8 mouse cellular contexts compared by ENCODE assay signal in genomic region chr10:127262548-127263398, GRCm38 (mm10). TPM values are rescaled to one million over a fixed set of nuclear protein-coding genes. Genes with fewer than 3 reads are reported as not detected.
A peak's percentile ranks its signal among the peaks of the same experiment; 100 is the strongest.
DNase-seq lines count a peak whose midpoint lies in the region.

Gene Kif5a (minus strand): TSS chr10:127263348.

- H3K4me3 ChIP-seq in macrophage (ENCODE audit: inconsistent target) = peak within 1 kb of the TSS; percentile 15; the same call in 1 of the 2 replicates

- DNase-seq in spleen, adult 12 weeks (ENCODE audit: low spot score) = peak; percentile 26
- no peak for DNase-seq in spleen, postnatal 36 days (ENCODE audit: low spot score in 2 of 2)
- DNase-seq in cerebellum, adult 8-10 months = peak; percentile 77
- peak; percentile 55 to 66 for DNase-seq in frontal cortex, postnatal 14 days (ENCODE audit: low spot score in 2 of 2)
- peak in 1 of 2 experiments; percentile 66 for DNase-seq in layer of hippocampus, adult 8-10 months (ENCODE audit: low spot score in 2 of 2)
- peak; percentile 64 to 75 for DNase-seq in right cerebral cortex, postnatal 36 days (ENCODE audit: low spot score in 2 of 2)
- DNase-seq in ovary, adult 18-20 months (ENCODE audit: low spot score) = no peak

- 7% methylated on average over 53 of the region's 53 CpGs for WGBS in macrophage (ENCODE audit: missing documents)

- H3K79me2 ChIP-seq in macrophage (ENCODE audit: inconsistent target) = peaks cover 13% of the 10 kb centered on the region

- H3K36me3 ChIP-seq in macrophage (ENCODE audit: inconsistent target) = peaks cover under 1% of the 10 kb centered on the region; the same call in 1 of the 2 replicates

- H3K27ac ChIP-seq in macrophage = no peak within 1 kb of the TSS

RNA-seq across cellular contexts. Expression of gene Kif5a, which starts in this region (rescaled TPM):
- total RNA-seq in layer of hippocampus, adult 8-10 months (2022) = 100 to 1,000 TPM; 807 to 850 (median 831) TPM
- total RNA-seq in macrophage (2018; cell fraction: chromatin; rRNA removed) = 1 to 10 TPM; 1.1 to 8.4 (median 3.0) TPM
- total RNA-seq in macrophage (2018; cell fraction: cytosol; rRNA removed) = under 1 TPM; 0.33 to 0.96 (median 0.56) TPM
- 1 to 10 TPM in 18 of 26 experiments, under 1 TPM in 8; 0.46 to 3.2 (median 1.5) TPM for total RNA-seq in macrophage (2018; cell fraction: nucleus; rRNA removed)
- polyA plus RNA-seq in macrophage (2018) = 0.61 to 0.67 TPM (median 0.63 TPM) in 3 replicates

Comparison
In these comparisons a context has a peak if more than half of its experiments do, and no peak if none do; other contexts are left out.
1. DNase-seq: peak in spleen, adult 12 weeks (single experiment), cerebellum, adult 8-10 months (single experiment), frontal cortex, postnatal 14 days (2 of 2) and right cerebral cortex, postnatal 36 days (2 of 2); none in spleen, postnatal 36 days (0 of 2) and ovary, adult 18-20 months (single experiment).